Mouse (Mus musculus) heart, embryonic 12.5 days (tissue): ENCODE results near the gene Synpr. TPM values are rescaled to one million over a fixed set of nuclear protein-coding genes. Genes with fewer than 3 reads are reported as not detected.

Experiments used
- ATAC-seq: fragments of 200-750 bp; cut with Nextera tagmentation; 2 replicates; pipeline ENCODE4 v1.8.0; 2017; ENCODE audit warnings: moderate TSS enrichment, moderate library complexity; ENCODE audit not compliant: insufficient number of reproducible peaks, low FRiP score
- H3K27ac ChIP-seq: fragments of 300-500 bp; sonication (generic); 2 replicates; pipeline ENCODE4 v1.5.1; 2016; ENCODE audit warnings: mild to moderate bottlenecking, moderate library complexity; ENCODE audit not compliant: poor library complexity, severe bottlenecking
- H3K27me3 ChIP-seq: fragments of 300-500 bp; sonication (generic); replicated peaks from 2 replicates; pipeline ENCODE4 v1.6.1; 2016; ENCODE audit warnings: mild to moderate bottlenecking, moderate library complexity
- H3K36me3 ChIP-seq: fragments of 300-500 bp; sonication (generic); 2 replicates; pipeline ENCODE4 v1.6.1; 2016; ENCODE audit warnings: mild to moderate bottlenecking, moderate library complexity
- H3K4me1 ChIP-seq: fragments of 300-500 bp; sonication (generic); replicated peaks from 2 replicates; pipeline ENCODE4 v1.6.1; 2016; ENCODE audit warnings: mild to moderate bottlenecking
- H3K4me2 ChIP-seq: fragments of 300-500 bp; sonication (generic); 2 replicates; pipeline ENCODE4 v1.6.1; 2016; ENCODE audit warnings: mild to moderate bottlenecking, moderate library complexity
- H3K4me3 ChIP-seq: fragments of 300-500 bp; sonication (generic); 2 replicates; pipeline ENCODE4 v1.5.1; 2016; ENCODE audit warnings: mild to moderate bottlenecking
- H3K9ac ChIP-seq: fragments of 300-500 bp; sonication (generic); 2 replicates; pipeline ENCODE4 v1.6.1; 2016; ENCODE audit warnings: mild to moderate bottlenecking, moderate library complexity
- H3K9me3 ChIP-seq: fragments of 300-500 bp; sonication (generic); replicated peaks from 2 replicates; pipeline ENCODE4 v1.6.1; 2016; ENCODE audit warnings: mild to moderate bottlenecking, moderate library complexity
- WGBS: fragments of 180-500 bp; shearing (Covaris S2); methylation state at CpG from one replicate; pipeline ENCODE4 v1.1.7; 2016; 5-methylcytosine and 5-hydroxymethylcytosine counted together
- polyA plus RNA-seq: library from polyadenylated mRNA; unstranded; fragments of >200 nt; fragmentation: Nextera tagmentation; extraction: Ambion mirVana; gene quantifications from 2 replicates; pipeline ENCODE4 v1.2.1, GENCODE M21; 2016

Gene Synpr
- polyA plus RNA-seq, 1 experiment from 2014 or later: 0.64 TPM

GRCm38 (mm10) chr14:13444908-13445307 lies 160.3 kb downstream of the Synpr start:
- Histone ChIP-seq H3K27ac (no peak overlapping the region), H3K9ac (no peak overlapping the region), H3K4me1 (no peaks in the 10 kb centered on the region), H3K9me3 (no peaks in the 10 kb centered on the region), H3K36me3 (no peaks in the 10 kb centered on the region), H3K27me3 (no peaks in the 10 kb centered on the region; the same call in 1 of the 2 replicates), H3K4me3 (no peak overlapping the region), H3K4me2 (no peak overlapping the region)
- no peak for ATAC-seq
- 45% methylated on average over 2 of the region's 2 CpGs for WGBS

- Histone ChIP-seq H3K27me3 (no peaks in the 10 kb centered on the region), H3K4me2 (no peak overlapping the region), H3K4me3 (no peak overlapping the region), H3K9ac (no peak overlapping the region), H3K36me3 (no peaks in the 10 kb centered on the region), H3K4me1 (no peaks in the 10 kb centered on the region), H3K9me3 (no peaks in the 10 kb centered on the region), H3K27ac (no peak overlapping the region)
- ATAC-seq: no peak
- WGBS: 37% methylated on average over 3 of the region's 3 CpGs
These were observed 169.1 kb downstream of the Synpr start for GRCm38 (mm10) chr14:13453461-13454204.

GRCm38 (mm10) chr14:13454991-13455390 lies 170.4 kb downstream of the Synpr start:
- no peaks in the 10 kb centered on the region for H3K4me1 ChIP-seq
- H3K27ac ChIP-seq: no peak overlapping the region
- H3K9ac ChIP-seq: no peak overlapping the region
- H3K27me3 ChIP-seq: no peaks in the 10 kb centered on the region
- H3K9me3 ChIP-seq: no peaks in the 10 kb centered on the region
- H3K4me2 ChIP-seq: no peak overlapping the region
- H3K4me3 ChIP-seq: no peak overlapping the region
- H3K36me3 ChIP-seq: no peaks in the 10 kb centered on the region
- no peak for ATAC-seq

GRCm38 (mm10) chr14:13459333-13459732 lies 174.8 kb downstream of the Synpr start:
- ATAC-seq: no peak
- no peaks in the 10 kb centered on the region for H3K4me1 ChIP-seq
- H3K27me3 ChIP-seq: no peaks in the 10 kb centered on the region
- H3K9ac ChIP-seq: no peak overlapping the region
- no peak overlapping the region for H3K27ac ChIP-seq
- H3K4me2 ChIP-seq: no peak overlapping the region
- 11% methylated on average over 1 of the region's 1 CpGs for WGBS
- H3K36me3 ChIP-seq: no peaks in the 10 kb centered on the region
- no peak overlapping the region for H3K4me3 ChIP-seq
- H3K9me3 ChIP-seq: no peaks in the 10 kb centered on the region

- H3K9ac ChIP-seq: no peak overlapping the region
- no peaks in the 10 kb centered on the region for H3K4me1 ChIP-seq
- no peak overlapping the region for H3K4me3 ChIP-seq
- 66% methylated on average over 2 of the region's 2 CpGs for WGBS
- no peak overlapping the region for H3K4me2 ChIP-seq
- no peak for ATAC-seq
- H3K27ac ChIP-seq: no peak overlapping the region
- H3K27me3 ChIP-seq: no peaks in the 10 kb centered on the region
- H3K36me3 ChIP-seq: no peaks in the 10 kb centered on the region
- no peaks in the 10 kb centered on the region for H3K9me3 ChIP-seq
These were observed 184.6 kb downstream of the Synpr start for GRCm38 (mm10) chr14:13469211-13469610.

GRCm38 (mm10) chr14:13477821-13478220 lies 193.2 kb downstream of the Synpr start:
- no peaks in the 10 kb centered on the region for H3K27me3 ChIP-seq
- H3K4me1 ChIP-seq: no peaks in the 10 kb centered on the region
- no peak overlapping the region for H3K4me2 ChIP-seq
- ATAC-seq: no peak
- H3K4me3 ChIP-seq: no peak overlapping the region
- H3K9me3 ChIP-seq: no peaks in the 10 kb centered on the region
- no peak overlapping the region for H3K27ac ChIP-seq
- H3K9ac ChIP-seq: no peak overlapping the region
- WGBS: 67% methylated on average over 1 of the region's 1 CpGs
- H3K36me3 ChIP-seq: no peaks in the 10 kb centered on the region

GRCm38 (mm10) chr14:13505355-13505754 lies 220.8 kb downstream of the Synpr start:
- no peak overlapping the region for H3K9ac ChIP-seq
- H3K4me2 ChIP-seq: no peak overlapping the region
- no peaks in the 10 kb centered on the region for H3K4me1 ChIP-seq
- H3K9me3 ChIP-seq: no peaks in the 10 kb centered on the region
- no peak overlapping the region for H3K27ac ChIP-seq
- no peaks in the 10 kb centered on the region for H3K27me3 ChIP-seq
- ATAC-seq: no peak
- 47% methylated on average over 5 of the region's 5 CpGs for WGBS
- no peak overlapping the region for H3K4me3 ChIP-seq
- H3K36me3 ChIP-seq: no peaks in the 10 kb centered on the region

- Histone ChIP-seq H3K4me3 (no peak overlapping the region), H3K27me3 (no peaks in the 10 kb centered on the region), H3K36me3 (no peaks in the 10 kb centered on the region), H3K9ac (no peak overlapping the region), H3K9me3 (no peaks in the 10 kb centered on the region; the same call in 1 of the 2 replicates), H3K4me2 (no peak overlapping the region), H3K4me1 (no peaks in the 10 kb centered on the region), H3K27ac (no peak overlapping the region)
- WGBS: 80% methylated on average over 5 of the region's 5 CpGs
- no peak for ATAC-seq
These were observed 234.1 kb downstream of the Synpr start for GRCm38 (mm10) chr14:13518608-13519139.

- H3K4me2 ChIP-seq: no peak overlapping the region
- no peaks in the 10 kb centered on the region; the same call in 1 of the 2 replicates for H3K9me3 ChIP-seq
- no peak overlapping the region for H3K9ac ChIP-seq
- ATAC-seq: no peak
- no peaks in the 10 kb centered on the region for H3K36me3 ChIP-seq
- no peak overlapping the region for H3K27ac ChIP-seq
- 62% methylated on average over 7 of the region's 7 CpGs for WGBS
- H3K4me1 ChIP-seq: no peaks in the 10 kb centered on the region
- H3K4me3 ChIP-seq: no peak overlapping the region
- no peaks in the 10 kb centered on the region for H3K27me3 ChIP-seq
These were observed 234.8 kb downstream of the Synpr start for GRCm38 (mm10) chr14:13519239-13520011.

- no peaks in the 10 kb centered on the region for H3K36me3 ChIP-seq
- no peak overlapping the region for H3K27ac ChIP-seq
- WGBS: 51% methylated on average over 2 of the region's 2 CpGs
- no peaks in the 10 kb centered on the region for H3K9me3 ChIP-seq
- H3K9ac ChIP-seq: no peak overlapping the region
- H3K27me3 ChIP-seq: no peaks in the 10 kb centered on the region
- H3K4me1 ChIP-seq: no peaks in the 10 kb centered on the region
- H3K4me3 ChIP-seq: no peak overlapping the region
- no peak overlapping the region for H3K4me2 ChIP-seq
- no peak for ATAC-seq
These were observed 263.2 kb downstream of the Synpr start for GRCm38 (mm10) chr14:13547746-13548145.

- 68% methylated on average over 4 of the region's 4 CpGs for WGBS
- no peaks in the 10 kb centered on the region for H3K9me3 ChIP-seq
- H3K4me1 ChIP-seq: no peaks in the 10 kb centered on the region
- ATAC-seq: no peak
- no peak overlapping the region for H3K27ac ChIP-seq
- no peaks in the 10 kb centered on the region for H3K27me3 ChIP-seq
- no peak overlapping the region for H3K9ac ChIP-seq
- H3K4me2 ChIP-seq: no peak overlapping the region
- no peaks in the 10 kb centered on the region for H3K36me3 ChIP-seq
- no peak overlapping the region for H3K4me3 ChIP-seq
These were observed 266.6 kb downstream of the Synpr start for GRCm38 (mm10) chr14:13551209-13551608.
